Mouse (Mus musculus): ENCODE results near the gene Vdr.
"Not testable (repeated sequence)": the region's sequence is repeated elsewhere in the genome, so short reads cannot be mapped to it uniquely, and the experiment has no call there.

Vdr gene

GRCm38 (mm10) chr15:97878696-97879328 lies 31.6 kb downstream of the Vdr start:
- no peak for DNase-seq

GRCm38 (mm10) chr15:97875784-97876183 lies 34.6 kb downstream of the Vdr start:
- no peak for DNase-seq

- no peak for DNase-seq
Measured at GRCm38 (mm10) chr15:97873717-97874116, 36.7 kb downstream of the Vdr start.

GRCm38 (mm10) chr15:97872161-97872560 lies 38.3 kb downstream of the Vdr start:
- DNase-seq, result no peak

DNA sequence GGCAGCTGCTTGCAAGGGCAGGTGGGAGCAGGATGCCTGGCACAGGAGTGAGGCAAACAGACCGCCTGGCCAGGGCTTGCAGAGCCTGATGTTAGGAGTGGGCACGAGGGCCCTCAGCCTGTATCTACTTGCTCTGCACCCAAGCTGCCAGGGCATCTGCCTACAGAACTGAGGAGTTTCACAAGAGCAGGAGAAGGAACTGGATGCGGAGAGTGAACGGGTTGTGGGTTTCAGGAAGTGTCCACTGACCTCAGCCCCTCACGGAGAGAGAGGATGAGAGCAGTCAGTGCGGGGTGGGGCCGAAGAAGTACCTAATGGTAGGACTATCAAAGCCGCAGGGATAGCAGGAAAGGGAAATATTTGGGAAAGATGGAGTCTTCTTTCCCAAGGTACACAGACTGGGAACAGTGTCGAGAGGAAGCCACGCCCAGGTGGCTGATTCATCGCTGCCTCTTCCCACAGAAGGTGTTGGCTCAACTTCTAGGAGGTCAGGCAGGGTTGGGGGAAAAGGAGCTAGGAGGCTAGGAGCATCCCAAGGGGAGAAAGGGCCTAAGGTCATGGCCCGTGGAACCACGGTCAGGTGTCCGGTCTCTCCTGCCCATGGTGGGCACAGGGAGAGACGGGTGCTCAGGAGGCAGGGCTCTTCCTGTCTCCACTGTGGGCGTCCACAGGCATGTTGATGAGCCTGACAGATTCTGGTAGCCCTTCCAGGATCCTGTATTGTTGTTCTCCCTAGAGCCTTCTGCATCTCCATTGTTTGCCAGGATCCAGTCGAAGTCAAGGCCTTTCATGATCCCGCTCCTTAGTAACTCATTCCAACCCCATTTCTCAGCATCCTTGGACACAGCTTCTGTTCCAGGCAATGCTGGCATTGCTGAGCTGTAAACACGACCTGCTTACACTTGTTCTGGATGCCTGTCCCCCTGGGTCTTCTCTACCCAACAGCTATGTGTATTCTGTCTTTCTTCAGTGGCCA lies 39.1 kb downstream of the Vdr start:
- DNase-seq, result no peak

GRCm38 (mm10) chr15:97870116-97870515 lies 40.3 kb downstream of the Vdr start:
- DNase-seq, result not testable (repeated sequence)

DNA sequence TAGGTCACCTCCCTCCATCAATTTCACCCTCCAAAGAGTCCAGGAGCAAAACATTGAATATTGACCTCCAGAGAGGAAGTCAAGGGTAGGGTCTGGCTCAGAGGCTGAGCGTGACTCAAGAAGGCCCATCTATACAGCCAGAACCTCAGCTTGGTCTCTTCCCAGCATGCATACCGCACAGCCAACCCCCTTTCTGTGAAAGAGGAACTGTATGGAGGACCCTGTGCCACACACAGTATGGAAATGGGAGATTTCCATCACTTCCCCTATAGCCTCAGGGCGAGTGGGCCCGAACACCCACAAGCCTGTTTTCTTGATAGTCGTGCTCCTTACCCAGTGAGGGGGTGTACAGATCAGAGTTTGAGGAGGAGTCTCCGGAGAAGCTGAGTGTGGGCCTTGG lies 41.4 kb downstream of the Vdr start:
- no peak for DNase-seq

- no peak for DNase-seq
Measured at GRCm38 (mm10) chr15:97865988-97866387, 44.4 kb downstream of the Vdr start.

GRCm38 (mm10) chr15:97865175-97865574 lies 45.3 kb downstream of the Vdr start:
- no peak for DNase-seq

DNA sequence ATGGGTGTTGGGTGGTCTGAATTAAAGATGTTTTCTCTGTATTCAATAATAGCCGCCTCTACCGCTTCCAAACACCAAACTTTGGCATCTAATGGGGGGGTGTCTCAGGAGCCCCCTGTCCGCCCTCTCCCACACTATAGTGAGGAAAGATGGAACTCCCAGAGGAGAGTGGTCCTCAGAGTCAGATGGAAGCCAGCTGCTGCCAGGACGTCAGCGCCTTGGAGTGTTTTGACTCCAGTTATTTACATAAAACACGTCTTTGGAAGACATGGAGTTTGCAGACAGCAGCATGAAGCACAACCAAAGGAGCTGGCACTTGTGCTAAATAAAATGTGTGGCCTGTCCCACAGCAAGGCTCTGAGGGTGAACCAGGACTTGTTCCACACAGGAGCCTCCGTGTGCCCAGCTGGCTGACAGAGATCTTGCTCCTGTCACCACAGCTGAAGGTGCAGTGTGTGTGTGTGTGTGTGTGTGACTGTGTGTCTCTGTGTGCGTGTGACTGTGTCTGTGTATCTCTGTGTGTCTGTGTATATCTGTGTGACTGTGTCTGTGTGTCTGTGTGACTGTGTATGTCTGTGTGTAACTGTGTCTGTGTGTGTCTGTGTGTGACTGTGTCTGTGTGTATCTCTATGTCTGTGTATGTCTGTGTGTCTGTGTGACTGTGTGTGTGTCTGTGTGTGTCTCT lies 45.9 kb downstream of the Vdr start:
- DNase-seq, result no peak

DNA sequence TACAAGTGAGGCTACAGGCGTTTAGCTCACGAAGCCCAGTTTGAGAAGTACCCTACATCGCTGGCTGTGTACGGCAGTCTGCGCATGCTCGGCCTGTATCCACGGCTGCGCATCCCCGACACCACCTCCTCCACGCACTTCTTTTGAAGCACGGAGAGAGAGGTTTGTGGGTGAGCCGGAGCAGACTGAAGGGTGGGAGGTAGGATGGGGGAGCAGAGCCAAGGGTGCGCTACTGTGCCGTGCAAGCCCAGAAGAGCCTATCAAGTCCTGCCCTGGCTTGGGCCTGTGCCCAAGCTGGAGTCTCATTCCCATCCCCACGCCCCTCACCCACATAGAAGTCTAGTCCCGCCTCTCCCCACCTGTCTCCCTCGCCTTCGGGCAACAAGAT lies 46.9 kb downstream of the Vdr start:
- DNase-seq, result no peak

DNA sequence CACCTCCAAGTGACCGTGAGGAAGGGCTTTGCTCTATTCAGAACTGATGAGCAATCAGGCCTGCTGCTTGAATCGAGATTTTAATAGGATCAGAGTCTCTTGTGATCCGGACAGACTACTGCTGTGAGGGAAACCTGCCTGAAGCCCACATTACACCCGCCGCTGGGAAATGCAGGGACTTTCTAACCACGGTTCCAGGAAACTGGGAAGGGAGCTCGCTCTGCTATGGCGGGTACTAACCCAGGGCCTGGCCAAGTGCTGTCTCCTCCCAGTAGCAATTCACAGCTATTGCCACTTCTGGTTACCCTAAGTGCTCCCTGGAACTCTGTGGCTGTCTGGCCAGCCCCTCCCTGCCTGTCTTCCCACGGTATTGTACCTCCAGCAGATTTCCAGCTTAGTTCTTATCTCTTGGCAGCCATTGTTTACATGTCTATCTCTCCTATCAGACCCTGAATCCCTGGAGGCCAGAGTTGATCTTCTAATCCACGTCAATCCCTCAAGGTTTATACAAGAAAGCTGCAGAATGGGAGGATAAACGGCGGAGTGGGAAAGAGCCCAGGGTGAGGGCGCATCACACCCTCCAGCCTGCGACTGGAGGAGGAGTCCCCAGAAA lies 47.4 kb downstream of the Vdr start:
- DNase-seq, result no peak

DNA sequence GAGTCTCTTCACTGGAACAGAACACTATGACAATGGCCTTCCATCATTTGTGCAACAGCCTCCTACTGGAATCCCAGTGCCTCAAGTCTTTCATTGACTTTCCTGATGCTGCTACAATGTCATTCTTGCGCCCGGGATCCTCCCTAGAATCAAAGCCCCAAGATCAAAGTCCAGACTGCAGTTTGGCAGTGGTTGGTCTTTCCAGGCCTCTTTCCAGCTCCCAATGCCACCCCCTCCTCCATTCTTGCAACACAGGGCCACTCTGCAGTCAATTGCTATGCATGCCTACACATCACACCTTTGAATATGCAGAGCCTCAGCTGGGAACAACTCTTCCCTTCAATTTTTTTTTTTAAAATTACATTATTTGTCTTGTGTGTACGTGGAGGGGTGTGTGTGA lies 50.1 kb downstream of the Vdr start:
- no peak for DNase-seq

GRCm38 (mm10) chr15:97858431-97858830 lies 52.0 kb downstream of the Vdr start:
- DNase-seq, result no peak

GRCm38 (mm10) chr15:97854551-97854950 lies 55.9 kb downstream of the Vdr start:
- no peak for DNase-seq

DNA sequence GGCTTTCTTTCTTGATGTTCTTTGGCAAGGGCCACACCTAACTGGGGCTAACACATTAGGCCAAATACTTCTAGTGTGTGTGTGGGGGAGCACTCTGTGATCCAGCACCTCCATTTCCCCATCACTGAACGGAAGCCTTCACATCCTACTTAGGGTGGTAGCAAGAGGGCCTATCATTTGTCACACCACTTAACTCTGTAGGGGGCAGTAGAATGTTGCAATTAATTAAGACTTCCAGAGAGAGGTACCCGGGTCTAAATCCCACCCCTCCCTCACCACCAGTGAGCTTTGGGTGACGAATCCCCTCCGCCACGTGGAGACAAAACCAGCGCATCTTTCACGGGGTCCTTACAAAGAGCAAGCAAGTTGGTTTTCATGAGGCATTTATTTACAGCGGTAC lies 56.4 kb downstream of the Vdr start:
- no peak for DNase-seq

- DNase-seq, result no peak
Measured at GRCm38 (mm10) chr15:97852291-97852690, 58.1 kb downstream of the Vdr start.

GRCm38 (mm10) chr15:97851011-97851410 lies 59.4 kb downstream of the Vdr start:
- no peak for DNase-seq

GRCm38 (mm10) chr15:97850441-97850840 lies 60.0 kb downstream of the Vdr start:
- no peak for DNase-seq

DNA sequence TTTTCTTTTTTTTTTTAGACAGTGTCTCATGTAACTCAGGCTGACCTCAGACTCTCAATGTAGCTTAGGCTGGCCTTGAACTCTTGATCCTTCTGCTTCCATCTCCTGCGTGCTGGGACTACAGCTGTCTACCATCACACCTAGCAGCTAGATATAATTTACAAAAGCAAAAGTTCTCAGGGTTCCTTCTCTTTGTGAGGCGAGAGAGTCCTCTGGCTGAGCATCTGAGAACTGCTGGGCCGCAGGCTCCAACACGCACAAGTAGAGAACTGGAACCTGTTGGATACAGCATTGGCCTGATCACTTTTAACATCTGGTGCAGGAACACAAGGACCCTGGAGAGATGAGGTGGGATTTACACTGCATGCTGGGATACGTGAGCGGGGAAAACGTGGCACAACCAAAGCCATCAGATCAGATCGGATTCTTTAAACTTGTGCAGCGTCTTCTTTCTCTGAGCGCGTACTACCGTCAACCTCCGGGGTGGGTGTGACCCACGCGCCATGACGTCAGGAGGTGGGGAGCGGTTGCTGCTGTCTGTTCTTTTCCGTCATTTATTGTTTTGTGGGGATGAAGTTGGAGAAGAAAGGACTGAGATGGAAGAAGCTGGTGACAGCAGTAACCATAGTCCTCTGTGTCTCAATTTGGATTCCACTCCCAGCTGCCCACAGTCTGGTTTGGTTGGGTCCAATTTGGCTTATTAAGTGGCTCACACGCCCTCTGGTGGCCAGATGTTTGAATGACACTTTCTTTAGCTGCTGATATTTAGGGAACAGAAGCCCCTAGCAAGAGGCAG lies 61.1 kb downstream of the Vdr start:
- DNase-seq, result peak; percentile 85

DNA sequence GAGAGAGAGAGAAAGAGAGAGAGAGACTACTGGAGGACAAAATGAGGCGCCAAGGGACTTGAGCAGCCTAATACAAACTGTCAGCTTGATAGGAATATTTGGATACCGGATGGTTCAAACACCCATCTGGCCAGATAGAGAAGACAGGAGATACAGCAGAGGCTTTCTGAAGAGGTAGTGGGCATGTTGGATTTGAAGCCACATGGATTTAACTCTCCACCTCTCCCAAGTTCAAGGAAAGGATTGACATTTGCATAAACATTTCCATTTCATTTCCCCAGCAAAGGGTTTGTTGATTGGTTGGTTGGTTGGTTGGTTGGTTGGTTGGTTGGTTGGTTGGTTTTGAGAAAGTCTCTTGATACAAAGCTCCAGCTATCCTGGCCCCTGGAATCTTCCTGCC lies 62.6 kb downstream of the Vdr start:
- no peak for DNase-seq

GRCm38 (mm10) chr15:97847285-97847684 lies 63.1 kb downstream of the Vdr start:
- no peak for DNase-seq

Measured in cerebellum, adult 9-11 months (tissue).